Mouse (Mus musculus): Measurements from ENCODE around the gene Slc22a14. TPM values are rescaled to one million over a fixed set of nuclear protein-coding genes. Genes with fewer than 3 reads are reported as not detected.
"Not testable (repeated sequence)": the region's sequence is repeated elsewhere in the genome, so short reads cannot be mapped to it uniquely, and the experiment has no call there.

Gene Slc22a14
- polyA plus RNA-seq, 1 experiment from 2014 or later, result not detected

DNA sequence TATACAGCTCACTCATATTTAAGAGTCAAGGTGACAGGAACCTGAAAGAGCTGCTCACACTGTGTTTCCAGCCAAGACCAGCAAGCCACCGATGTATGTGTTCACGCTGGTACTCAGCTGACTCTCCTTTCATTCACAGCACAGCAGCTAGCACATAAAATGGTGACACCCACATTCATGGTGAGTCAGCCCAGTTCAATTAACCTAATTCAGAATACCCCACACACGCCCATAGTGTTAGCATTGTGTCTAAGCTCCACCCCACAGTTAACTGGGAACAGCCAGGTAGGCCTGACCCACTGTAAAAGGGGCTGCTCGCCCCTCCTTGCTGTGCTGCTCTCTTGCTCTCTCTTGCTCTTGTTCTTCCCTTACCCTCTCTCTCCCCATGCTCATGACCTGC lies 93.9 kb downstream of the Slc22a14 start:
- Histone ChIP-seq H3K4me3 (no peak overlapping the region), H3K4me1 (peaks cover 4% of the 10 kb centered on the region; the same call in 1 of the 2 replicates), H3K4me2 (no peak overlapping the region), H3K36me3 (ENCODE audit: poor library complexity, severe bottlenecking) (peaks cover 33% of the 10 kb centered on the region), H3K27me3 (no peaks in the 10 kb centered on the region), H3K9ac (no peak overlapping the region), H3K9me3 (replicated peaks) (no peaks in the 10 kb centered on the region), H3K27ac (no peak overlapping the region)
- 77% methylated on average over 4 of the region's 4 CpGs for WGBS
- no peak for ATAC-seq

DNA sequence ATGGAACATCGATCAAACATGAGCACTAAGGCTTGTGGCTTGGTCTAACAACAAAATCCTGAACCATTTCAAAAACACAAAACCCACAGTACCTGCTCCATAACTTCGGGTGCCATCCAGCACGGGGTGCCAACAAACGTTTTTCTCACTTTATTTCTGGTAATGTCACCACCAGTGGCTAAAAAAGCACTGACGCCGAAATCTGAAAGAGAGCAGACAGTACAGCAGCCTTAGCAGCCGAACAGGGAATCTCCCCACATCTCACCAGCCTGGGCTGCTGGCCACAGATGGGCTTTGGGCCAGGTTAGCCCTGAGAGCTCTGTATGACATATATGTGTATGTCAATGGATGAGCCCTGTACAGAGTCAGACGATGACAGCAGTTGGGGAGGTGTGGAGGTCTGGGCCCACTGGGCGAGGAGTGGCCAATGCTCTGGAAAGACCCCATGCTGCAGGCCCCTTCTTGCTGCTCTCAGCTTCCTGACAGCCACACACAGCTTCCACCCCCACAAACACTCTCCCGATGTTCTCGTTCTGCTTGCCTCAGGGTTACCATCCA lies 96.7 kb downstream of the Slc22a14 start:
- ATAC-seq, result no peak
- H3K9me3 ChIP-seq (replicated peaks), result no peaks in the 10 kb centered on the region
- WGBS, result 95% methylated on average over 11 of the region's 11 CpGs

GRCm38 (mm10) chr9:119268120-119268519 lies 97.2 kb downstream of the Slc22a14 start:
- no peaks in the 10 kb centered on the region for H3K27me3 ChIP-seq
- H3K36me3 ChIP-seq (ENCODE audit: poor library complexity, severe bottlenecking), result peaks cover 56% of the 10 kb centered on the region
- H3K4me1 ChIP-seq, result no peaks in the 10 kb centered on the region
- 94% methylated on average over 6 of the region's 6 CpGs for WGBS
- no peaks in the 10 kb centered on the region for H3K9me3 ChIP-seq (replicated peaks)
- no peak overlapping the region for H3K4me2 ChIP-seq
- ATAC-seq, result no peak
- no peak overlapping the region for H3K9ac ChIP-seq
- no peak overlapping the region for H3K27ac ChIP-seq
- no peak overlapping the region for H3K4me3 ChIP-seq

More for the DNA sequence above, 96.7 kb downstream of the Slc22a14 start:
- H3K4me2 ChIP-seq, result no peak overlapping the region
- H3K36me3 ChIP-seq (ENCODE audit: poor library complexity, severe bottlenecking), result peaks cover 54% of the 10 kb centered on the region
- H3K9ac ChIP-seq, result no peak overlapping the region
- no peaks in the 10 kb centered on the region for H3K27me3 ChIP-seq
- H3K4me1 ChIP-seq, result no peaks in the 10 kb centered on the region
- no peak overlapping the region for H3K27ac ChIP-seq
- no peak overlapping the region for H3K4me3 ChIP-seq

- not testable (repeated sequence) for H3K27me3 ChIP-seq; H3K27ac ChIP-seq; H3K9ac ChIP-seq; H3K4me2 ChIP-seq; H3K4me1 ChIP-seq; ATAC-seq; H3K9me3 ChIP-seq (replicated peaks); H3K4me3 ChIP-seq
- WGBS, result 97% methylated on average over 5 of the region's 5 CpGs
- H3K36me3 ChIP-seq (ENCODE audit: poor library complexity, severe bottlenecking), result peaks cover 56% of the 10 kb centered on the region
Observed at GRCm38 (mm10) chr9:119266121-119266395, 99.3 kb downstream of the Slc22a14 start.

DNA sequence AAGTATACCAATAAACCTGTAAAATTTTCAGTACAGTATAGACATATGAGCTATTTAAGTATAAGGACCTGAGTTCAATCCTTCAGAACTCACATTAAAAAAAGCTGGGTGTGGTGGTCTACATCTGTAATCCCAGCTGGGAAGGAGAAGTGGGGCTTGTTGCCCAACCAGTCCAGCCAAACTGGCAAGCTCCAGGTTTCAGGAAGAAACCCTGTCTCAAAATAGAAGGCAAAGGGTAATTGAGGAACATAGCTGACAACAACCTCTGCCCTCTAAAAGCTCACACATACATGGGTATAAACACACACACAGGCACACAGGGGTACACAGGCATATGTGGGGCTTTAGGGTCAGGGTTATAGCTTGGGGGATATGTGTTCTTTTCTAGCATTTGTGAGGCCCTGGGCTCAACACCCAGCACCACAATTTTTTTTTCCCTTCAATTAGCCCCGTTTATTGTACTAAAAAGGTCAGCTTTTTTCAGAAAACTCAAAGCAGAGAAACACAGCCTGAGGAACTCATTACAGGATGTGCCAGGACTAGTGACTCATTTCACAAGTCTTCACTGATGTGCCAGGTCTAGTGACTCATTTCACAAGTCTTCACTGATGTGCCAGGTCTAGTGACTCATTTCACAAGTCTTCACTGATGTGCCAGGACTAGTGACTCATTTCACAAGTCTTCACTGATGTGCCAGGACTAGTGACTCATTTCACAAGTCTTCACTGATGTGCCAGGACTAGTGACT lies 99.8 kb downstream of the Slc22a14 start:
- not testable (repeated sequence) for ATAC-seq; H3K4me2 ChIP-seq; H3K4me1 ChIP-seq; H3K27ac ChIP-seq; H3K4me3 ChIP-seq; H3K9me3 ChIP-seq (replicated peaks); H3K27me3 ChIP-seq; H3K9ac ChIP-seq
- peaks cover 57% of the 10 kb centered on the region for H3K36me3 ChIP-seq (ENCODE audit: poor library complexity, severe bottlenecking)
- 77% methylated on average over 1 of the region's 1 CpGs for WGBS

DNA sequence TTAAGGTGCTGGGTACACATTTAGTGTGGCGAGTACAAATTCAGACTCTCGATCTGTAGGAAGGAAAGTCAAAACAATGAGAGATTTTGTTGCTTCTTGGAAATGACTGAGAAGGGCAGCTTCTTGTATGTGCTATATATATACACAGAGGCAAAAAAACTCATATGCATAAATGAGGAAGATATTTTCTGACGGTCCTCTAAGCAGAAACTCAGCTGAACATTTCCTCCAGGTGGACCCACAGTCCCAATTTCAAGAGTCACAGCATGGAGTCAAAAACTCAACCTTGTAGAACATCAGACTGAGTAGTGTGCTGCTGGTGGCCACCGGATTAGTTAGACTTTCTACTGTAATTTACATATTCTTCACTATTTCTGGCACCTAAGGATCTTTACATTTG lies 102.3 kb downstream of the Slc22a14 start:
- 91% methylated on average over 4 of the region's 4 CpGs for WGBS
- Histone ChIP-seq H3K27ac (no peak overlapping the region), H3K9ac (no peak overlapping the region), H3K36me3 (ENCODE audit: poor library complexity, severe bottlenecking) (peaks cover 52% of the 10 kb centered on the region), H3K4me2 (no peak overlapping the region), H3K9me3 (replicated peaks) (no peaks in the 10 kb centered on the region), H3K4me1 (no peaks in the 10 kb centered on the region), H3K4me3 (no peak overlapping the region), H3K27me3 (no peaks in the 10 kb centered on the region)
- ATAC-seq, result no peak

GRCm38 (mm10) chr9:119260825-119261224 lies 104.5 kb downstream of the Slc22a14 start:
- Histone ChIP-seq H3K4me3 (no peak overlapping the region), H3K27ac (no peak overlapping the region), H3K9me3 (replicated peaks) (no peaks in the 10 kb centered on the region), H3K9ac (no peak overlapping the region), H3K4me2 (no peak overlapping the region), H3K27me3 (no peaks in the 10 kb centered on the region), H3K4me1 (no peaks in the 10 kb centered on the region), H3K36me3 (ENCODE audit: poor library complexity, severe bottlenecking) (peaks cover 40% of the 10 kb centered on the region)
- no peak for ATAC-seq
- 100% methylated on average over 2 of the region's 2 CpGs for WGBS

GRCm38 (mm10) chr9:119258785-119259184 lies 106.6 kb downstream of the Slc22a14 start:
- Histone ChIP-seq H3K27me3 (no peaks in the 10 kb centered on the region), H3K9ac (no peak overlapping the region), H3K4me1 (no peaks in the 10 kb centered on the region), H3K9me3 (replicated peaks) (no peaks in the 10 kb centered on the region), H3K36me3 (ENCODE audit: poor library complexity, severe bottlenecking) (peaks cover 37% of the 10 kb centered on the region), H3K4me3 (no peak overlapping the region), H3K27ac (no peak overlapping the region), H3K4me2 (no peak overlapping the region)
- no peak for ATAC-seq
- 98% methylated on average over 2 of the region's 2 CpGs for WGBS

GRCm38 (mm10) chr9:119258128-119258527 lies 107.2 kb downstream of the Slc22a14 start:
- H3K9ac ChIP-seq, result no peak overlapping the region
- H3K4me3 ChIP-seq, result no peak overlapping the region
- no peak overlapping the region for H3K27ac ChIP-seq
- H3K4me1 ChIP-seq, result no peaks in the 10 kb centered on the region
- H3K27me3 ChIP-seq, result no peaks in the 10 kb centered on the region
- no peak for ATAC-seq
- no peak overlapping the region for H3K4me2 ChIP-seq
- no peaks in the 10 kb centered on the region for H3K9me3 ChIP-seq (replicated peaks)
- WGBS, result 90% methylated on average over 5 of the region's 5 CpGs
- H3K36me3 ChIP-seq (ENCODE audit: poor library complexity, severe bottlenecking), result peaks cover 36% of the 10 kb centered on the region

DNA sequence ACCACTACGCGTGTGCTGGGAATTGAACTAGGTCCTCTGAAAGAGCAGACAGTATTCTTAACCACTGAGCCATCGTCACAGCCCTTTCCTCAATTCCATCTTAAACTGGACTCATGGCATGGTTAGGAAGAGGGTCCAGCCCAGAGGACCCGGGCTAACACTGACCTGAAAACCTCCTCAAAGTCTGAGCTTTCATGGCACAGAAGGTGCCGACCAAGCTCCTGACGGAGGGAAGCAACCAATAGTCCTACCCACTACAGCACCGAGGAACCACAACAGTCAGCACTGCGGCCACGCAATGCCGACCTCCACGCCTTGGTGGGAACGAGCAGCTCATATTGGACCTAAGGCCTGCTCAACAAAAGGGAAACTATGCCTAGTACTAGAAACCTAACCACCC lies 109.2 kb downstream of the Slc22a14 start:
- Histone ChIP-seq H3K9me3 (replicated peaks) (no peaks in the 10 kb centered on the region), H3K4me3 (no peak overlapping the region), H3K36me3 (ENCODE audit: poor library complexity, severe bottlenecking) (peaks cover 45% of the 10 kb centered on the region), H3K4me2 (no peak overlapping the region), H3K27ac (no peak overlapping the region), H3K9ac (no peak overlapping the region), H3K27me3 (no peaks in the 10 kb centered on the region), H3K4me1 (no peaks in the 10 kb centered on the region)
- WGBS, result 97% methylated on average over 12 of the region's 12 CpGs
- ATAC-seq, result no peak

DNA sequence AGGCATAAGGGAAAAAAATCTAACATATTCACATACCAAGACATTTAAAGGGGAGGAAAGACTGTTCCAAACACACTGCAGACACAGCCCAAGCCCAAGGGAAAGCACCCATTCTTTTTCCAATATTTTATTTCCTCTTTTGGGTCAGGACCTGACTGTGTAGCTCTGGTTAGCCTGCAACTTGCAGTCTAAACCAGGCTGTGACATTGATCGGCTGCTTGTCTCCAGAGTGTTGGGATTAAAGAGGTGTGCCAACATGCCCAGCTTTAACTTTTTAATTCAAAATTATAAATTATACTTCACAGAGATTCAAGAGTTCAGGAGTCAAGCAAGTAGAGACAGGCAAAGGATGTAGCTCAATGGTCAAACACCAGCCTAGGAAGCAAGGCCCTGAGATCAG lies 110.3 kb downstream of the Slc22a14 start:
- 100% methylated on average over 1 of the region's 1 CpGs for WGBS
- Histone ChIP-seq H3K27me3 (no peaks in the 10 kb centered on the region), H3K9ac (no peak overlapping the region), H3K27ac (no peak overlapping the region), H3K4me2 (no peak overlapping the region), H3K4me1 (no peaks in the 10 kb centered on the region), H3K36me3 (ENCODE audit: poor library complexity, severe bottlenecking) (peaks cover 52% of the 10 kb centered on the region), H3K4me3 (no peak overlapping the region), H3K9me3 (replicated peaks) (no peaks in the 10 kb centered on the region)
- no peak for ATAC-seq

DNA sequence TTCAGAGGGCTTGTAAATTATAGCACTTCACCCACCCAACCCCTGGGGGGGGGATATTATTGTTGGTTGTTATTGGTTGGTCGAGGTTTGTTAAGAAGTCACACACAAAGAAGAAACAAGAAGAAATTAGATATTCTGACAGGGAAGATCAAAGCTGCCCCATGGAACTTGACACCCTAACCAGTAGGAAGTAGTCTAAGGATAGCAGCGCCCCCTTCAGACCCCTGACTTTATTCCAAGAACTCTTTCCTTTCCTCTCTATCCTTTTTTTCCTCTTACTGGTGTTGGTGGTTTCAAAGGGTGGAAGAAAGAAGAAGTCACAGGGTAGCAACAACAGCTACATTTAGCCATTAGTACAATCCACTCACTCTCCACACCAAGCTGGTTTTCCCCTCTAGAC lies 111.2 kb downstream of the Slc22a14 start:
- 71% methylated on average over 2 of the region's 2 CpGs for WGBS
- Histone ChIP-seq H3K4me3 (no peak overlapping the region), H3K27ac (no peak overlapping the region), H3K36me3 (ENCODE audit: poor library complexity, severe bottlenecking) (peaks cover 61% of the 10 kb centered on the region), H3K4me2 (no peak overlapping the region), H3K9me3 (replicated peaks) (no peaks in the 10 kb centered on the region), H3K9ac (no peak overlapping the region), H3K4me1 (no peaks in the 10 kb centered on the region), H3K27me3 (no peaks in the 10 kb centered on the region)
- ATAC-seq, result no peak

GRCm38 (mm10) chr9:119247996-119248395 lies 117.4 kb downstream of the Slc22a14 start:
- Histone ChIP-seq H3K4me3 (no peak overlapping the region), H3K36me3 (ENCODE audit: poor library complexity, severe bottlenecking) (peaks cover 66% of the 10 kb centered on the region), H3K9ac (no peak overlapping the region), H3K4me2 (no peak overlapping the region), H3K27ac (no peak overlapping the region), H3K4me1 (no peaks in the 10 kb centered on the region), H3K27me3 (no peaks in the 10 kb centered on the region), H3K9me3 (replicated peaks) (no peaks in the 10 kb centered on the region)
- 90% methylated on average over 5 of the region's 5 CpGs for WGBS
- no peak for ATAC-seq
